Mouse (Mus musculus) ES-Bruce4 (cell line): ENCODE results near the gene Olfr558.

ENCODE experiments used
- CTCF ChIP-seq: IDR thresholded peaks from one replicate; pipeline ENCODE4 v1.8.1; 2011; ENCODE audit warnings: low read depth, low read length
- EP300 ChIP-seq: IDR thresholded peaks from 2 replicates; pipeline ENCODE4 v1.6.1; 2011; ENCODE audit warnings: low read depth, low read length; ENCODE audit not compliant: insufficient read depth
- POLR2A ChIP-seq: IDR thresholded peaks from one replicate; pipeline ENCODE4 v1.8.1; 2011; ENCODE audit warnings: low read length; ENCODE audit not compliant: insufficient read depth

DNA sequence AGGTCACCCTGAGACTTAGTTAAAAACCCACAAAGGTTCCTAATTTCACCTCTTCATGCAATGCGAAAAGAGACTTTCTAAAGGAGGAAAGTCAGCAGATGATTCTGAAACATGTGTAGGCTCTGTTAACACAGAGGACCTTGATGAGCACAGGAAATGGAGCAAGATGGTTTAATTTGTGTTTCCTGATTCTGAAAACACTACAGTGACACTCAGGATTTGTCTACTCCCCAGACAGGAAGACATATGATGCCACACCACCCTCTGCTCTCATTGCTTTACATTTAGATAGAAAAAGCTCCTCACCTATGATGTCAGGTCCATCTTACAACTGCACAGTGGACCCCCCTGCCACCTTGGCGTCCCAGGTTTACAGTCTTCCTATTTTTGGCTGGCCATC, 25.8 kb upstream of the Olfr558 start:
- TF ChIP-seq POLR2A, result no peak
- TF ChIP-seq CTCF, result no peak
- no peak for TF ChIP-seq EP300
